Mouse (Mus musculus): Measurements from ENCODE around the gene Pyroxd1.

The Pyroxd1 gene

DNA sequence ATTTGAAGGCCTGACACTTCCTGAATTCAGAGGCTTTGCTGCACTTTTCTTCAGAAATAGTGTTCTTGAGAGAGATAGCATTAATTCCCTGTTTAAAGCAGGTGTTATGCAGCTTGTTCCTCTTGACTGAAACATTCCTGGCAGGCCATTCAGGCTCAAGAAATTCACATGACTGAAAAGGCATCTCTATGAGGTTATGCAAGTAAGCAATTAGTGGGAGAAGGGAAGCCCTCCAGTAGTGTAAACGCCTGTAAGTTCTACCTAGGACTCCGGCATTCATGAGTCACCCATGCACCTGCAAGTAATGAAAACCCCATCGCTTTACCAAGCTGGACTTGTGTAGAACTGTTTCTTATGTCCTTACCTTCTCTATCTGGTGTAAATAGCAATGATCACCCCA, 24.1 kb downstream of the Pyroxd1 start:
- DNase-seq (ENCODE audit: low read depth, low spot score) = no peak

DNA sequence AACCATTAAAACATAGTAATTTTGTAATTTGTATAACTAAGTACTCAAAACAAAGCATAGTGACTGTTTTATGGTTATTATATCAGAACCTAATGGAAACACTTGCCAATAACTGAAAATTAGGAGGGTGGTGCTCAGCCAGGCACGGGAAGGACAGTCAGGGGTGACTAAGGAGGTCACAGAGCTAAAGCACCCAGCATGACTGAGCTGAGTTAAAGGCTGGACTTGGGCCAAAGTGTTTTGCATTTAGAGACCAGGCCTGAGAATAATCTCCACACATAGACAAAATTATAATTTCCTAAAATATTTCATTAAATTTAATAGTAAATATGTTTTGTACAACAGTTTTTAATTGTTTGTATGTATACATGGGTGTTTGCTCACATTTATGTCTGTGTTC, 31.6 kb downstream of the Pyroxd1 start:
- DNase-seq (ENCODE audit: low read depth, low spot score) = no peak

DNA sequence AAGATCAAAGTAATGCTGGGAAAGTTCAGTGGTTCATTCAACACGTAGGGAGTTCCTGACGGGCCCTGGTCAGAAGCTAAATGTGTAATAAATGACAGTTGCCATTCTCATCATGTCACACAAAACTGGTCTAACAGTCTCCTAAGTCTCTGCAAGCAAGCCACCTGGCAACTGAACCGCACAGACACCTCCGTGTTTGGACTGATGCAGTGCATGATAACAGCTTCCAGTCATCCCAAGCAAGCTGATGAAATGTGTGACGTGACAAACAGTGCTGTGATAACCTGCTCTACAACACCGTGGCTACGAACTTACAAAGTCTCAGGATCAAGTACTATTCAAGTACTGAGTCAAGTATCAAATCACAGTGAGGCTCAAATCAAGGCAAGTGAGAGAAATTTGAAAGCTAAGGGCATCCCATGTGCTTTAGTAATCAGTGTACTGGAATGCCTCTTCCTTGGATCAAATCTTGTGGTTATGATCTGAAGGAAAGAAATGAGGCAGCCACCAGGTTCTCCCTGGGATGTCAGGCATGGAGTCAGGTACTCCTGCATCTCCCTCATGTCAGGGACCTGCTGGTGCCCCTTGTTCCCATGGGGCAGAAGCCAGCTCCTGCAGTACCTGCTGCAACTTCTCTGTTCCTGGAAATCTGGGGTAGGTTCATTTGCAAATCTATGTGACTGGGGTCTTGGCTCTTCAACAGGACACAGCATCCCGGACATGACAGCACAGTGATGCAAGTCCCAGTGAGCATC, 33.3 kb downstream of the Pyroxd1 start:
- DNase-seq (ENCODE audit: low read depth, low spot score) = no peak

DNA sequence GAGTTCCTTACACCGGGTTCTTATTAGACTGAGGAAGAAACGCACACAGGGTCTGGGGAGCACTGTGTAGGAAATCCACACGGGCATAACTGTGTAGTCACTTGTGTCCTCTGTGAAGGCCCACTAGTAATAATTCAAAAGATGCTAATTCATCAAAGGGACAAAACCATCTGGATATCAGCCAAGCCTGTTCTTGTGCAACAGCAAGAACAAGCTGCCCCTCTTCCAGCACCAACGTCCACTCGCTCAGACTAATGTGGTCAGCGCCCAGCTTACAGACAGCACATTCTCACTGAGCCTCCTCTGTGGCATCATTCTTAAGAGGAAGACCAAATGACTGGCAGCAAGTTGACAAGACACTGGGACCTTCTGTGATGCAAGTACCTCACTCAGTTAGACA, 34.5 kb downstream of the Pyroxd1 start:
- DNase-seq (ENCODE audit: low read depth, low spot score) = no peak

DNA sequence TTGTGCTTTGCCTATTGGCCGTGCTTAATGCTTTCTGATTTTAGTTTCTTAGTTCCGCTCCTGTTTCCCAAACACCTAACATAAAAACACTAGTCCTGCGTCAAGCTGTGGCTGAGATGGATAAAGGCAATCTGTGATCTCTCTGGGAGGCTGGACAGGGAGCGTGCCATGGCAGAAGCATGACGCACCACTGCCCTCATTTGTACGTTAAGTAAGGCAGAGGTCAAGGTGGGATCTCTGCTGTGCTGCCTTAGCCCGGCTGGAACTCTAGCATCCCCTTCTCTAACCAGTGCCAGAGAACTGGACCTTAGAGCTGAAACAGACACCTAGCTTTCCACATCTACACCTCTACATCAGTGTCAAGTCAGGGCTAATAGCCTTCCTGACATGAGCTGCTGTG, 36.2 kb downstream of the Pyroxd1 start:
- DNase-seq (ENCODE audit: low read depth, low spot score) = no peak

DNA sequence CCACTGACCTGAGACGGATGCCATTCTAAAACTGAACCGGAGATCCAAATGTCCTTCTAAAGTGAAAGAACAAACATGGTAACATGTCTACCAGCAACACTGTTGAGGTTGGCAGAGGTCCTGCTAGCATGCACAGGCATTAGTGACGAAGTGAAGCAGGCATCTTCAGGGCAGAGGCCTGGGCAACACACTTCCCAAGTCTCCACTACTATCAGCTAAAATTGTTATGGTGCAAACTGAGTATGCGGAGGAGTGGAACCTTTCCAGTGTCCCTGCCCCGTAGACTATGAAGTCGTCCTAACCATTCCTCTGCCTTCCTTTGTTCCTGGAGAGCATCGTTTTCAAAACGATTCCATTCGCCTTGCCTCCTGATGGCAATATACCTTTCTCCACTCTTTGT, 39.1 kb downstream of the Pyroxd1 start:
- no peak for DNase-seq (ENCODE audit: low read depth, low spot score)

DNA sequence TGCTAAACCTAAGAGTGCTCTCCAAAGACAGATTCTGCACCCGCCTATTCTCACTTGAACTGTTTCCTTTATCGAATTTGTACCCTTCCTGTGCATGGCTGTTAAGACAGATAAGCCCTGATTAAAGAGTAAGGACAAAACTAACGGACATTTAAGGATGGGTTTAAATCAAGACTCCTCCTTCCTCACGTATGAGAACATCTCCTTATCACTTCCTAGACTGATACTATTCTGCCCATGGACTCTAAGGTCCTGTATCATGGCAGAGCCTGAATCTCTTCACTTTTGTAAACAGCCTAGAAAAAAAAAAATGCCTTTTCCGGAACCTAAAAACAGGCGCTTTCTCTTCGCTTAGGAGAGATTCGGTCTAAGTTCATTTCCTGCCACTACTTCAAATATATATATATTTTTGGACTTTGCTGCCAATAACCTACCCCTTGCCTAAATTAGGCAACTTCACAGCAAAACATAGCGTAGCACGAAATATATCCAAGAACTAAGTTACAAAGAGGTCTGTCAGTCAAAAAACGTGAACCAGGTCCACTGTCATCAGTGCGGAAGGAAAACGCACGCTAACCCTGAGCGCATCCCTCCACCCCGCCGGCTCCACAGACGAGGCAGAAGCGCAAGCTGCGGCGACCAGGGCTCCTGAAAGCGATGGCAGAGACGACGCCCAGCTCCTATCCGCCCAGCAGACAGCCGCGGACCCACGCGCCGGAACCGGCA, 41.0 kb downstream of the Pyroxd1 start:
- DNase-seq (ENCODE audit: low read depth, low spot score) = no peak

DNA sequence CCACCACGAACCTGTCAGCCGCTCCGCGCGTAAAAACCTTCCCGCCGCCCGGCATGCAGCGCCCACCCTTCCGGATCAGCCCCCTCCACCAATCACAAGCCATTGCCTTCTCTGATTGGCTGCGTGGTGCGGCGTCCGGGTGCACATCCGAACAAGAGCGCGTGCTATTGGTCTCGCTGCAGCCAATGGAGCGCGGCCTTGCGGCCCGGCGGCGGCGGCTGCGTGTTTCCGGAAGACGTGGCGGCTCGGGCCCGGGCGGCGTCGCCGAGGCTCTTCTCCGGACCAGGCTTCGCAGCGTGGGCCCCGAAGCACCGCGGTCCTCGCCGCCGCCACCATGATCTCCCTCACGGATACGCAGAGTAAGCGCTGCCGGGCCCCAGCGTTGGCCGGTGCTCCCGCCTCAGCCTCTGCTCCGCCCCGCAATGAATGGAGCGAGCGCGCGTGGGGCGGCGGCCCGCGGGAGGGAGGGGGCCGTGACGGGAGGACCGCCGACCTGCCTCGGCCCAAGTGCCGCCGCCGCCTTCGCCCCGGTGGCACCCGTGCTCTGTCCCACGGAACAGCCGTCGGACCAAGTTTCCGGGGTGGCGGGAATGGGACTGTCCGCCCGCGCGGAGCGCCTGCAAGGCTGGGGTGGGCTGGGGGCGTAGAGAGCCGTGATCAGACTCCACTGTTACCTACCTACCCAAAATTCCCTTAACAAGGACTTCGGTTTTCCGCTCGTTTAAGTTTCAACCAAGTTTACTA, 41.7 kb downstream of the Pyroxd1 start, which contains the start of the genes Recql and Golt1b:
Gene Recql (minus strand): TSS at position 77 of the 744 bp plus-strand sequence.
Gene Golt1b (plus strand): TSS at position 211 of the 744 bp plus-strand sequence.
- DNase-seq (ENCODE audit: low read depth, low spot score) = peak; percentile 96

DNA sequence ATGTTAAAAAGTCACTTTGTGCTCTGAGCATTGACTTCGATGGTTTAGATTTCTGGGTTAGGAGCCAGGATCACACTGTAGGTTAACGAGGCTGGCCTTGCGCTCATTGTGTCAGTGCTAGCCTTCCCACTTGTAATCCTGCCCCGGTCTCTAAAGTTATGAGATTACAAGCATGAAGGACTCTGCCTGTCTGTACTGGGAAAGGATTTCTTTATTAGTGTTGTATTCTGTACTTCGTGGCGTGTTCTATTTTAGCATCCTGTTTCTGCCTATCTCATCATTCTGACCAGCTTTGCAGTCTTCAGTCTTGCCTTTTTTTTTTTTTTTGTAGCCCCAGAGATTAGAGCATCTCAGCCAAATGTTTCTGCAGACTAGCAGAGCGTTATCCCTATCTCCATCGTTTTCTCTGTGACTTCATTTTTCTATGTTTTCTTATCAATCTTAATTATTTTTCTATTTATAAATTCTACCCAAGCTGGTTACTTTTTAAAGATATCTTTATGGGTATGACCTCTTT, 42.4 kb downstream of the Pyroxd1 start:
- DNase-seq (ENCODE audit: low read depth, low spot score) = no peak

DNA sequence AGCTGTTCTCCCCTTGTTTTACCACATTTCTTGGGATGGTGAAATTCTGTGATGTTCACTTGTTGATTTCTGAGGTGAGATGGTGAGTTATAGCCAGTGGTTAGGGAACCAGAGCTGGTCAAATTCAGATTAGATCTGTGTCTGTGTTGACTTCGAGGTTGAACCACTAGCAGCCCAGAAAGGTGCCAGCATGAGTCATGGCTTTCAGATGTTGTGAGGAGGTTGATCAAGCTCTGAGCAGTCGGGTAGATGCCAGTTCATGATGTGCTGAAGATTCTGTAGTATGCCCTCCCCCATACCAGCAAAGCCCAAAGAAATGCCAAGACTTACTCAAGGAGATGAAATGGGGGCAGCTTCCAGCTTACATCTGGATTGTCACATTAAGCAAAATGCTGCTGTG, 43.6 kb downstream of the Pyroxd1 start:
- DNase-seq (ENCODE audit: low read depth, low spot score) = no peak

DNA sequence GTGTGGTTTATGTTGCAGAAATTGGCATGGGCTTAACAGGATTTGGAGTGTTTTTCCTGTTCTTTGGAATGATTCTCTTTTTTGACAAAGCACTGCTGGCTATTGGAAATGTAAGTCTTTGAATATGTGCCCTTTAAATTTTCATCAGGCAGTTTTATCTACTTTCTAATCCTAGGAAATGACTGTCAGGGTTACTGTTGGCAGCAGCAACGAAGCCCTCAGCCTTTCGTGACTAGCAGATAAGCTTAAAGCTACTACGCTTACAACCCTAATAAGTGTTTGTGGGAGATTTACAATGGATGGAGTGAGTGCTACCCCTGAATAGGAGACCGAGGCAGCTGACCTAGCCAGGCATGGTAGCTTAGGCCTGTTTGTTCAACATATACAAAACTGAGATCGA, 46.9 kb downstream of the Pyroxd1 start:
- DNase-seq (ENCODE audit: low read depth, low spot score) = no peak

DNA sequence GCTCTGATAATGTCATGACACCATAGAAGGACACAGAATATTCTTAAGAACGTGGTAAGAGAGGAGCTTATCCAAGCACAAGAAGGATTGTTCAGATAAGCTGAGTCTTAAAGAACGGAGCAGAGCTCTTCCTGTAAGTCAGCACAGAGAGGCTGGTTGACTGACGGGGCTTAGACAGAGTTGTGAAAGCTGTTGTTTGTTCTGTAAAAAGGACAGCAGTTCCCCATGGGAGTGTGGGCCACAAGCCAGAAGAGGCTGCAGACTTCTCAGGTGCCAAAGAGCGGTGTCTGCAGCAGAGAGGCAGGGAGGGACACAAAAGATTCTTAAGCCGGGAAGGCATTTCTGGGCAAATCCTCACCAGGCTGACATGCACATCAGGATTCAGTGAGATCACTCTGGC, 49.2 kb downstream of the Pyroxd1 start:
- DNase-seq (ENCODE audit: low read depth, low spot score) = no peak

DNA sequence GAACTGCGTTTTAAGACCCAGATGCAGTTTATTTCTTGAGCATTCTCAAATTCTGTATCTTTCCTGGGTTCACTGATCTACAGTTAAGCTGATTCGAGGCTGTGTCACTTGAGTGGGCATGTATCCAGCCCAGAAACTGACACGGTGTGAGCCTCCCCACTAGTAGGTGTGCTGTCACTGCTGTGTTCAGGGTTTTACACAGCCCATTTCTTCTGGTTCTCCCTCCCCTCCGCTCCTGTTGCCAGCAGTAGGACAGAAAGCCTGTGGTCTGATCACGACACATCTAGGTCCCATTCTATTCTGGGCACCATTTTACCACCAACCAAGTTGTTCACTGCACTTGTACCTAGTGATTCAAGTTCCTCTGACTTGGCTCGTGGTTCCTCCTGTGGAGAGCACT, 50.3 kb downstream of the Pyroxd1 start:
- no peak for DNase-seq (ENCODE audit: low read depth, low spot score)

DNA sequence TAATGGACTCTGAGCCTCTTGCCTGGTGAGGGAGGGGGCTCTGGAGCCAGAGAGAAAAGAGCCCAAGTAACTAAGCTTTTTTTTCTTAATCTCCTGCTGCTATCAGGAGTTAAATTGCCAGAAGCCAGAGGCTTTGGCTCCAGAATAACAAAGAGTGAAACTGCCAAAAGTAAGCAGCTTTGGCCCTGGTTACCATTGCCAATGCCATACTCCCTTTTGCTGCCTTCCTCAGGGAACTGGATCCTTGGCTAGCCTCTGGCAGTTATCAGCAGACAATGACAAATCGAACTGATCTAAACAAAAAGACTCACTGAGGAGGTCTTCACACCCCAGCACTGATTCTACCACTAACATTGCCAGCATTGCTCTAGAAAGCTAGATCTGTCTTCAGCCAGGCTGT, 65.7 kb downstream of the Pyroxd1 start:
- no peak for DNase-seq (ENCODE audit: low read depth, low spot score)

Data from A20 (cell line).